Mouse (Mus musculus) myocyte (in vitro differentiated cells): Measurements from ENCODE around the gene Farp1. TPM values are rescaled to one million over a fixed set of nuclear protein-coding genes. Genes with fewer than 3 reads are reported as not detected.

Experiments used
- H3K27me3 ChIP-seq: one replicate; pipeline ENCODE4 v1.6.1; 2011; ENCODE audit not compliant: control insufficient read depth, insufficient read depth, insufficient read length
- H3K36me3 ChIP-seq: one replicate; pipeline ENCODE4 v1.6.1; 2011; ENCODE audit not compliant: control insufficient read depth, insufficient read depth
- H3K4me2 ChIP-seq: one replicate; pipeline ENCODE4 v1.6.1; 2011; ENCODE audit warnings: low read depth, control low read depth
- H3K4me3 ChIP-seq: one replicate; pipeline ENCODE4 v1.5.1; 2011; ENCODE audit warnings: mild to moderate bottlenecking, control low read depth, moderate library complexity
- H3K79me2 ChIP-seq: one replicate; pipeline ENCODE4 v1.6.1; 2011; ENCODE audit not compliant: control insufficient read depth, insufficient read depth
- H3ac ChIP-seq: one replicate; pipeline ENCODE4 v1.6.1; 2011; ENCODE audit not compliant: control insufficient read depth, insufficient read length
- CEBPB ChIP-seq: IDR thresholded peaks from 2 replicates; pipeline ENCODE4 v1.6.1; 2011; ENCODE audit warnings: mild to moderate bottlenecking, moderate library complexity; ENCODE audit not compliant: poor library complexity, insufficient read depth, severe bottlenecking
- E2F4 ChIP-seq: IDR thresholded peaks from one replicate; pipeline ENCODE4 v1.6.1; 2011; ENCODE audit warnings: mild to moderate bottlenecking, control low read depth, moderate library complexity; ENCODE audit not compliant: insufficient read depth
- MAX ChIP-seq: IDR thresholded peaks from one replicate; pipeline ENCODE4 v1.6.1; 2011; ENCODE audit warnings: low read depth, mild to moderate bottlenecking, control low read depth
- MYOD1 ChIP-seq, 3 experiments: IDR thresholded peaks; one replicate each; pipeline ENCODE4 v1.6.1; 2011; ENCODE audit warnings: control low read depth in 2 of 3, low read depth in 2 of 3, mild to moderate bottlenecking in 2 of 3, moderate library complexity in 1 of 3; ENCODE audit not compliant: insufficient read length in 2 of 3, control insufficient read depth in 1 of 3
- MYOG ChIP-seq, 3 experiments: IDR thresholded peaks; one replicate each; pipeline ENCODE4 v1.6.1; 2011; ENCODE audit warnings: control low read depth in 2 of 3, low read depth in 2 of 3, mild to moderate bottlenecking in 2 of 3; ENCODE audit not compliant: insufficient read length in 2 of 3, control insufficient read depth in 1 of 3, insufficient read depth in 1 of 3
- POLR2A ChIP-seq: IDR thresholded peaks from one replicate; pipeline ENCODE4 v1.6.1; 2011; ENCODE audit warnings: low read depth, mild to moderate bottlenecking, control low read depth, moderate library complexity; ENCODE audit not compliant: insufficient read length
- POLR2AphosphoS2 ChIP-seq: IDR thresholded peaks from one replicate; pipeline ENCODE4 v1.6.1; 2011; ENCODE audit warnings: low read depth, control low read depth; ENCODE audit not compliant: insufficient read length
- REST ChIP-seq: IDR thresholded peaks from one replicate; pipeline ENCODE4 v1.6.1; 2011; ENCODE audit warnings: mild to moderate bottlenecking, control low read depth, moderate library complexity; ENCODE audit not compliant: insufficient read depth, insufficient read length
- SRF ChIP-seq: IDR thresholded peaks from one replicate; pipeline ENCODE4 v1.6.1; 2011; ENCODE audit warnings: low read depth; ENCODE audit not compliant: control insufficient read depth, insufficient read length
- TCF12 ChIP-seq: IDR thresholded peaks from one replicate; pipeline ENCODE4 v1.6.1; 2011; ENCODE audit warnings: mild to moderate bottlenecking, control low read depth; ENCODE audit not compliant: poor library complexity, insufficient read depth, severe bottlenecking
- TCF3 ChIP-seq: IDR thresholded peaks from one replicate; pipeline ENCODE4 v1.6.1; 2011; ENCODE audit warnings: low read depth, control low read depth; ENCODE audit not compliant: insufficient read length
- USF1 ChIP-seq: IDR thresholded peaks from one replicate; pipeline ENCODE4 v1.6.1; 2011; ENCODE audit warnings: low read depth, mild to moderate bottlenecking, control low read depth, moderate library complexity
- polyA plus RNA-seq: library from polyadenylated mRNA; unstranded; fragments of >200 nt; fragmentation: generic; extraction: Trizol; gene quantifications from one replicate; pipeline ENCODE4 v1.2.1, GENCODE M21; 2012; ENCODE audit warnings: missing spikeins

Gene Farp1
- polyA plus RNA-seq, 1 experiment = 29.7 TPM

GRCm38 (mm10) chr14:121057750-121058149 lies 22.8 kb downstream of the Farp1 start:
- Histone ChIP-seq H3K4me3 (no peak overlapping the region), H3K79me2 (peaks cover 80% of the 10 kb centered on the region), H3K36me3 (peaks cover 5% of the 10 kb centered on the region), H3ac (no peak overlapping the region), H3K27me3 (no peaks in the 10 kb centered on the region), H3K4me2 (no peak overlapping the region)
- no peak for TF ChIP-seq POLR2A
- TF ChIP-seq MAX = no peak
- TF ChIP-seq MYOG (IDR thresholded peaks at IDR 0.05; ENCODE audit: control insufficient read depth in 1 of 3, insufficient read depth in 1 of 3, insufficient read length in 2 of 3, low read depth in 2 of 3) = no peak
- no peak for TF ChIP-seq TCF12
- no peak for TF ChIP-seq E2F4
- no peak for TF ChIP-seq MYOD1 (IDR thresholded peaks at IDR 0.05; ENCODE audit: control insufficient read depth in 1 of 3, insufficient read length in 2 of 3, low read depth in 2 of 3)
- no peak for TF ChIP-seq CEBPB
- TF ChIP-seq SRF = no peak
- no peak for TF ChIP-seq USF1
- no peak for TF ChIP-seq REST
- TF ChIP-seq POLR2AphosphoS2 = no peak
- TF ChIP-seq TCF3 = no peak

- TF ChIP-seq MYOD1 (IDR thresholded peaks at IDR 0.05; ENCODE audit: control insufficient read depth in 1 of 3, insufficient read length in 2 of 3, low read depth in 2 of 3) = no peak
- no peak for TF ChIP-seq POLR2AphosphoS2
- no peak for TF ChIP-seq USF1
- no peak for TF ChIP-seq MYOG (IDR thresholded peaks at IDR 0.05; ENCODE audit: control insufficient read depth in 1 of 3, insufficient read depth in 1 of 3, insufficient read length in 2 of 3, low read depth in 2 of 3)
- TF ChIP-seq REST = no peak
- no peak for TF ChIP-seq E2F4
- no peak for TF ChIP-seq SRF
- Histone ChIP-seq H3K4me3 (no peak overlapping the region), H3K79me2 (peaks cover 80% of the 10 kb centered on the region), H3ac (no peak overlapping the region), H3K4me2 (no peak overlapping the region), H3K27me3 (no peaks in the 10 kb centered on the region), H3K36me3 (peaks cover 5% of the 10 kb centered on the region)
Measured at GRCm38 (mm10) chr14:121058481-121058880, 23.5 kb downstream of the Farp1 start.

DNA sequence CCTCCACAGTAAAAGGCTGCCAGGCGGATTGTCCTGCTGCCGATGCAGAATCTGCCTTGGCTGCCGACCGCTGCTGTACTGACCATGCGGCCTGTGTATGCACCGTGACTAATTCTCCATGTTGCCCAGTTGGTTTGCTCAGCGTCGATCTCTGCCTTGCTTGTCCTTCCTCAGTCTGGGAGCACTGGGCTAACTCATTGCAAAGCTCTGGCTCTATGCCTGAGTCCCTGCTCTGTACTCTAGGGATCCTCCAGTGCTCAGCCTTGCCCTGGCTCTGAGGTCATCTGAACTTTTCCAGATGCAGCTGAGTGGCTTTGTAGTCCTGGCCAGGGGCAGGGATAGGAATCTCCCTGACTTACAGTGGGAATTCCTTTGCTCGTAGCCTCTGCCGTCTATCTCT lies 24.3 kb downstream of the Farp1 start:
- Histone ChIP-seq H3K4me2 (no peak overlapping the region), H3K79me2 (peaks cover 80% of the 10 kb centered on the region), H3K4me3 (no peak overlapping the region), H3K27me3 (no peaks in the 10 kb centered on the region), H3ac (no peak overlapping the region), H3K36me3 (peaks cover 5% of the 10 kb centered on the region)
- TF ChIP-seq MYOD1 (IDR thresholded peaks at IDR 0.05; ENCODE audit: control insufficient read depth in 1 of 3, insufficient read length in 2 of 3, low read depth in 2 of 3) (no peak), MAX (no peak), POLR2AphosphoS2 (no peak), TCF12 (no peak), REST (no peak), CEBPB (no peak), TCF3 (no peak), USF1 (no peak), MYOG (IDR thresholded peaks at IDR 0.05; ENCODE audit: control insufficient read depth in 1 of 3, insufficient read depth in 1 of 3, insufficient read length in 2 of 3, low read depth in 2 of 3) (no peak), POLR2A (no peak), SRF (no peak), E2F4 (no peak)

- no peak for TF ChIP-seq USF1
- no peak for TF ChIP-seq MAX
- no peak for TF ChIP-seq E2F4
- no peak for TF ChIP-seq POLR2A
- TF ChIP-seq POLR2AphosphoS2 = no peak
- TF ChIP-seq MYOD1 (IDR thresholded peaks at IDR 0.05; ENCODE audit: control insufficient read depth in 1 of 3, insufficient read length in 2 of 3, low read depth in 2 of 3) = no peak
- TF ChIP-seq TCF12 = no peak
- no peak for TF ChIP-seq TCF3
- TF ChIP-seq CEBPB = no peak
- TF ChIP-seq SRF = no peak
- no peak for TF ChIP-seq REST
- no peak for TF ChIP-seq MYOG (IDR thresholded peaks at IDR 0.05; ENCODE audit: control insufficient read depth in 1 of 3, insufficient read depth in 1 of 3, insufficient read length in 2 of 3, low read depth in 2 of 3)
- peaks cover 83% of the 10 kb centered on the region for H3K79me2 ChIP-seq
- no peaks in the 10 kb centered on the region for H3K27me3 ChIP-seq
- no peak overlapping the region for H3ac ChIP-seq
- peaks cover 5% of the 10 kb centered on the region for H3K36me3 ChIP-seq
- no peak overlapping the region for H3K4me2 ChIP-seq
- H3K4me3 ChIP-seq = no peak overlapping the region
Measured at GRCm38 (mm10) chr14:121060484-121060883, 25.5 kb downstream of the Farp1 start.

- H3K27me3 ChIP-seq = no peaks in the 10 kb centered on the region
- no peak for TF ChIP-seq MYOD1 (IDR thresholded peaks at IDR 0.05; ENCODE audit: control insufficient read depth in 1 of 3, insufficient read length in 2 of 3, low read depth in 2 of 3)
- TF ChIP-seq USF1 = no peak
- TF ChIP-seq REST = no peak
- no peak for TF ChIP-seq TCF3
- H3K4me2 ChIP-seq = no peak overlapping the region
Measured at GRCm38 (mm10) chr14:121061686-121062085, 26.7 kb downstream of the Farp1 start.

More at GRCm38 (mm10) chr14:121061686-121062085, 26.7 kb downstream of the Farp1 start:
- H3ac ChIP-seq = no peak overlapping the region
- H3K36me3 ChIP-seq = peaks cover 5% of the 10 kb centered on the region
- H3K79me2 ChIP-seq = peaks cover 78% of the 10 kb centered on the region
- no peak overlapping the region for H3K4me3 ChIP-seq
